Mouse (Mus musculus) lung, embryonic 15.5 days (tissue): ENCODE results near the gene Sfmbt1. TPM values are rescaled to one million over a fixed set of nuclear protein-coding genes. Genes with fewer than 3 reads are reported as not detected.

Experiments
- ATAC-seq: fragments of 200-750 bp; cut with Nextera tagmentation; 2 replicates; pipeline ENCODE4 v1.8.0; 2017; ENCODE audit warnings: moderate number of reproducible peaks, borderline replicate concordance; ENCODE audit not compliant: low FRiP score, low TSS enrichment; ENCODE audit errors: extremely low read depth
- H3K27ac ChIP-seq: fragments of 300-500 bp; sonication (generic); 2 replicates; pipeline ENCODE4 v1.5.1; 2015; ENCODE audit warnings: moderate library complexity, mild to moderate bottlenecking, inconsistent platforms
- H3K27me3 ChIP-seq: fragments of 300-500 bp; sonication (generic); 2 replicates; pipeline ENCODE4 v1.6.1; 2015; ENCODE audit warnings: inconsistent platforms
- H3K36me3 ChIP-seq: fragments of 300-500 bp; sonication (generic); 2 replicates; pipeline ENCODE4 v1.6.1; 2015; ENCODE audit warnings: inconsistent platforms
- H3K4me1 ChIP-seq: fragments of 300-500 bp; sonication (generic); 2 replicates; pipeline ENCODE4 v1.6.1; 2015; ENCODE audit warnings: inconsistent platforms
- H3K4me2 ChIP-seq: fragments of 300-500 bp; sonication (generic); 2 replicates; pipeline ENCODE4 v1.6.1; 2015; ENCODE audit warnings: inconsistent platforms, mild to moderate bottlenecking, moderate library complexity
- H3K4me3 ChIP-seq: fragments of 300-500 bp; sonication (generic); 2 replicates; pipeline ENCODE4 v1.5.1; 2015; ENCODE audit warnings: mild to moderate bottlenecking, inconsistent platforms
- H3K9ac ChIP-seq: fragments of 300-500 bp; sonication (generic); 2 replicates; pipeline ENCODE4 v1.6.1; 2015; ENCODE audit warnings: inconsistent platforms
- H3K9me3 ChIP-seq: fragments of 300-500 bp; sonication (generic); 2 replicates; pipeline ENCODE4 v1.6.1; 2016; ENCODE audit warnings: inconsistent platforms
- WGBS: fragments of 180-500 bp; shearing (Covaris S2); methylation state at CpG from one replicate; pipeline ENCODE4 v1.1.7; 2015; 5-methylcytosine and 5-hydroxymethylcytosine counted together
- polyA plus RNA-seq: library from polyadenylated mRNA; unstranded; fragments of >200 nt; fragmentation: Nextera tagmentation; extraction: Ambion mirVana; gene quantifications from 2 replicates; pipeline ENCODE4 v1.2.1, GENCODE M21; 2015

Sfmbt1 gene
- 11.7 and 12.7 TPM in 2 replicates for polyA plus RNA-seq

DNA sequence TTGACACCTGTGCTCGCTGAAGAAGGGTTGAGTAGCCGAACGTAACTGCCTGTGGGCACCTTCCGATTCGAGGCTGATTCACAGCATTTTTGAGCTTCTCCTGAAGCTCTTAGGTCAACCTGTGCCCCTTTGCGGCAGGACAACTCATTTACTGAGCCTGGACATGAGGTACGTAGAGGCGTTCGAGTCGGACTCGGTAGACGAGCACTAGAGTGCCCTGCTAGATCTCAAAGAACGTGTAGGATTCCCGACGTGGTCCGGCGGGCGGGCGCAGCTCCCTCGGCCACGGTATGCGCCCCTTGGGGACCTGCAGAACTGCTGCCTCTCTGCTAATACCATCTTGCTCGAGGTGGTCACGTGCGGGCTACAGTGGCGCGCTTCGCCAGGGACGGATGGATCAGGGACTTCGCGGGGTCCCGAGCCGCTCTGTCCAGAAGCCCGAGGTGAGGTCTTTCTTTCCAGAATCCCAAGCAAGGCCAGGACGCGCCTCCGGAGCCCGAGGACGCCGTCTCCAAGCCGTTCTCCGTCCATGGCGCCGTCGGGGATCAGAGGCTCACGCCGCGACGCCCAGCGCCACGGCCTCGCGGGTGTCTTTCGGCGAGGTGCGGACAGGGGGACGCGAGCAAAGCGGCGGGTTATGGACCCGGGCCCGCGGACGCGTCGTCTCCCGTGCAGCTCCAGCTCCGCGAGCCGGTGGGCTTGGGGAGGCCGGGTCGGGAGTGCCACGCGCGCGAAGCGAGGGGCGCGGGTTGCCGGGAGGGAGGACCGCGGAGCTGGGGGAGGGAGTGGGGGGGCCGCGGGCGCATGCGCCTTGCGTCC is at the start of gene Sfmbt1:
Gene Sfmbt1, plus strand, starts transcription at position 51 of the 819 bp plus-strand sequence.
- 2% methylated on average over 85 of the region's 87 CpGs for WGBS
- Histone ChIP-seq H3K4me3 (peak within 1 kb of the TSS; percentile 68), H3K27ac (peak within 1 kb of the TSS; percentile 87), H3K36me3 (no peaks in the 10 kb centered on the region), H3K9me3 (no peaks in the 10 kb centered on the region), H3K4me2 (peak within 1 kb of the TSS; percentile 94), H3K9ac (peak within 1 kb of the TSS; percentile 71), H3K27me3 (peaks cover 17% of the 10 kb centered on the region), H3K4me1 (peaks cover 13% of the 10 kb centered on the region; the same call in 1 of the 2 replicates)
- peak; percentile 56 for ATAC-seq

DNA sequence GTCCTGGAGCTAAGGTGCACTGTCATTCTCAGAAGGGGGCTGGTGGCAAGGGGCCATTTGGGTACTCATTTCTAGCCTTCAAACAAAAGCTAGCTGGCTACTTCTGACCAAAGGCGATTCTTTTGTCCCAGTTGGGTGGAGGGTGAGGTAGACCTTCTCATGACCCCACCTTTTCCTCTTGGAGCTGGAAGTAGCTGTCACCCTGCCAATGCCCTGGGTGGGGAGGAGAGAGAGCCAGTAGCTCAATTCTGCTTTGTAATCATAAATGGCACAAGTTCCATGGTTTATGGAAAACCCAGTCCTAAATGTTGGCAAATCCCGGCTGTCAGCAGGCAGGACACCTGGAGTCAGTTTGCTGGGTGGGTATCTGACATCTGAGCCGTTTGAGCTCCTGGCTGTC is 48.6 kb upstream of the Sfmbt1 start:
- peaks cover 51% of the 10 kb centered on the region for H3K36me3 ChIP-seq
- WGBS = 76% methylated on average over 3 of the region's 3 CpGs

DNA sequence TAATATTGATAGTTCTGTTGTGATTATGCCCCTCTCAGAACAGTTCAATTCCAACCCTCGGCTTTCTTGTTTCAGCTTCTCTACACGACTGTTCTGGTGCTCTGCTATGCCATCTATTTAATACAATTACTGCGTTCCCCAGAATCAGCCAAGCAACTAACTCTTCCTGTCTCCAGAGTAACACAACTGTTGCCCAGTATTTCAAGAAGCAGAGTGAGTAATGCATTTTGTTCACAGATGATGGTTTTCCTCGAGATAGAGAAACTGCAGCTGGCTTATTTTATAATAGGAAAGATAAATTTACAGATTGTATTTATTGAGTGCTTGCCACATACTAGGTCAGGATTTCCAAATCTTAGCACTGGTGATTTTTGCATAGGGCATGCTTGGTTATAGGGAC is 48.0 kb upstream of the Sfmbt1 start:
- H3K9ac ChIP-seq = no peak overlapping the region
- H3K4me3 ChIP-seq = no peak overlapping the region
- WGBS = 79% methylated on average over 4 of the region's 4 CpGs
- no peaks in the 10 kb centered on the region for H3K9me3 ChIP-seq
- H3K27ac ChIP-seq = no peak overlapping the region
- no peak for ATAC-seq
- peaks cover 45% of the 10 kb centered on the region for H3K36me3 ChIP-seq
- no peaks in the 10 kb centered on the region for H3K27me3 ChIP-seq
- H3K4me2 ChIP-seq = no peak overlapping the region
- H3K4me1 ChIP-seq = no peaks in the 10 kb centered on the region

More for the DNA sequence above, 48.6 kb upstream of the Sfmbt1 start:
- no peak for ATAC-seq
- Histone ChIP-seq H3K9me3 (no peaks in the 10 kb centered on the region), H3K4me3 (no peak overlapping the region), H3K27ac (no peak overlapping the region), H3K4me2 (no peak overlapping the region), H3K9ac (no peak overlapping the region), H3K4me1 (no peaks in the 10 kb centered on the region), H3K27me3 (no peaks in the 10 kb centered on the region)

DNA sequence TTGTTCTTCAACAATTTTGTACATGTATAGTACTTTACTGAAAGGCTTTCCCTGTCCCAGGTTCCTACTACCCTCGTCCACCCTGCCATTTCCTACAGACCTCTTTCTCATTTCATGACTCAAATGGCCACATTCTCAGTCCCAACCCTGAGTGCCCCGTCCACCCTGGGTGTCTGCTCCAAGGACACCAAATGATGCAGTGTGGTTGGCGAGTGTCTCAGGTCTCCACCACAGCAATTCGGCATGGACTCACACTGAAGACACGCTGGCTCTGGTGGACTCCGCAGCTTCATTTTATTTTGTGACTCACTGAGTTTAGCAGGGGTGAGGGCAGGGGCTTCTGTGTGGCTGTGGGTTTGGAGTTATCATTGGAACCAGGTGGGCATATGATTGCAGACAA is 44.5 kb upstream of the Sfmbt1 start:
- no peak for ATAC-seq
- Histone ChIP-seq H3K36me3 (peaks cover 32% of the 10 kb centered on the region), H3K27ac (no peak overlapping the region), H3K4me2 (no peak overlapping the region), H3K4me1 (no peaks in the 10 kb centered on the region), H3K9me3 (no peaks in the 10 kb centered on the region), H3K4me3 (no peak overlapping the region), H3K9ac (no peak overlapping the region), H3K27me3 (no peaks in the 10 kb centered on the region)
- whole genome bisulfite sequencing = 90% methylated on average over 6 of the region's 6 CpGs

DNA sequence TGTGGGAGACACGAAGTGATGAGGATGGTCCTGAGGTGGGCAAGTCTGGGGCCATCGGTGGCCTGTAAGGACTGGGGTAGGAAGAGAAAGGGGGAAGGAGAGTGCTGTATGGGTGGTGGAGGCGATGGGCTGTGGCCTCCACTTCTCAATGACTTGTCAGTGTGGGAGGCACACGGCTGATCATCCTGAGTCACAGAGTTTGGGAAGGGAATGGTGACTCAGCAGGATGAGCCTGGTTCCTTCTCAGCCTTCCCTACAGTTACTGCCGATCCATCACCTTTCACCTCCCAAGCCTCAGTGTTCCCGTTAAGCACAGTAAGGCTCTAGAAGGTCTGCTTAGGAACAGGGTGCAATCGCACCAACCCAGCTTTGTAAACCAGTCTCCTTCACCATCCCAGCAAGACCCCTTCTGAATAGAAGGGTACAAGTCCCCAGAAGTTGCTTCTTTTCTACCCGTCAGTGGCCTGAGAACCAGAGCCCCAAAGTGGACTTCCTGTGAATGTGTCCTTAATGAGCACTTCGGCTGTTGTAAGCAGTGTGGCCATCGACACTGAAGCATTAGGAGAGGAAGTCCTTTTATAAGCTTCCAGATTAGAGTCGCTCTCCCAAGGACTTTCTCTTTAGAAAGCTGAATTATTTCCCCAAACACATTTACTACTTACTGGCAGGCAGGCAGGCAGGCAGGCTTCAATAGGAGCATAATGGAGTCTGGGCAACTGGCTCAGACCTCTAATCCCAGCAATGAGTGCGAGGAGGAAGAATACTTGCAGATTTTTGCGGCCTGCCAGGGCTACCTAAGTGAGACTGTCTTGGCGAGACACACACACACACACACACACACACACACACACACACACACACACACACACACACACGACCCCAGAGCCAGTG is 43.3 kb upstream of the Sfmbt1 start:
- WGBS = 69% methylated on average over 15 of the region's 15 CpGs
- H3K9ac ChIP-seq = no peak overlapping the region
- no peaks in the 10 kb centered on the region for H3K27me3 ChIP-seq
- no peak for ATAC-seq
- H3K4me1 ChIP-seq = no peaks in the 10 kb centered on the region
- H3K9me3 ChIP-seq = no peaks in the 10 kb centered on the region
- no peak overlapping the region for H3K4me2 ChIP-seq
- no peak overlapping the region for H3K4me3 ChIP-seq
- H3K36me3 ChIP-seq = peaks cover 37% of the 10 kb centered on the region
- H3K27ac ChIP-seq = no peak overlapping the region

DNA sequence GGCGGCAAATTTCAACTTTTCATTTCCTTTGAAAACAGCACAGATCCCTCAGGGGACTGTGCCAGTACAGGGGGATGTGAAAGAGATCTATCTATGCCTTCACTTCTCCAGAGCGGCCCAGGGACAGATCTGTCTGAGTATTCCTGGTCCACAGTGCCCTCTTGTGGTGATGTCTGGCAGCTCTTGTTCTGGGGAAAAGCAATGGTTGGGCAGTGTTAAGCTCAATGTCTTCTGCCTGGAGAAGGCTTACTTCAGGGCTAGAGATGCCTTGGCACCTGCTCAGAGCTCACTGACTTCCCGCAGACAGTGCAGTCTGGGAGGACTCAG is 42.7 kb upstream of the Sfmbt1 start:
- Histone ChIP-seq H3K9ac (no peak overlapping the region), H3K27ac (no peak overlapping the region), H3K27me3 (no peaks in the 10 kb centered on the region), H3K4me3 (no peak overlapping the region), H3K4me2 (no peak overlapping the region), H3K9me3 (no peaks in the 10 kb centered on the region), H3K36me3 (peaks cover 41% of the 10 kb centered on the region), H3K4me1 (no peaks in the 10 kb centered on the region)
- 10% methylated on average over 3 of the region's 3 CpGs for WGBS
- peak; percentile 80; the same call in 1 of the 2 replicates for ATAC-seq

DNA sequence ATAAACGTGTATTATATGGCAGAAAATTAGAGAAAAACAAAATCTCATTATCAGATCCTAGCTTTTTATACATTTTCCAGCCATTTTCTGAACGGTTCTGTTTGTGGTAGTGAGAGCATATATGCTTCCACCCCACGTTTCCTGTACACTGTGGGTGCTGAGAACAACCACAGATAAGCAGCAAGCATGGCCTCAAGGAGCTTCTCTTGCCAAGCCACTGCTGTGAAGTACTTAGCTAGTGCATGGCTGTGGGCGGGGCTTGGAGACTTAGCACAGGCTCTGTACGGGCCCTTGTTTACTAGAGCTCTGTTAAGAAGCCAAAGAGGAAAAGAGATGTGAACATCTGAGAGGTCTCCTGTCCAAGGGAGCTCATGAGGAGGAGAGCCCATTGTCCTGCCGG is 39.7 kb upstream of the Sfmbt1 start:
- Histone ChIP-seq H3K9ac (no peak overlapping the region), H3K36me3 (peaks cover 47% of the 10 kb centered on the region), H3K27ac (no peak overlapping the region), H3K27me3 (no peaks in the 10 kb centered on the region), H3K4me1 (no peaks in the 10 kb centered on the region), H3K4me2 (no peak overlapping the region), H3K9me3 (no peaks in the 10 kb centered on the region), H3K4me3 (no peak overlapping the region)
- WGBS = 68% methylated on average over 6 of the region's 6 CpGs
- ATAC-seq = no peak

DNA sequence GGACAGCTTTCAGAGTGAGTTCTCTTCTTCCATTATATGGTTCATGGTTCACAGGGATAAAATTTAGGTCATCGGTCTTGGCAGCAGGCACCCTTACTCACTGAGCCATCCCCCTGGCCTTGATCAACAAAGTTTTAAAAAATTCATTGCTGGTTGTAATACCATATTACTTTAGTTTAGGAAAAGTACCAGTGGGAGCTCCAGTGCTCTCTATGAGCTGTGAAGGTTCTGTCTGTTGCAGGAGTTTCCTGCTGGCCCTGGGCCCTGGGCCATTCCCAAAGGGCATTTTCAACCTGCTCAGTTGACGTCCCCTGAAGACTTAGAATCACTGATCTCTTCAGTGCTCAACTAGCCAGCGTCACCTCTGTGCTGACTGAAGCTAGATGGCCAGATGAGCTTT is 32.5 kb upstream of the Sfmbt1 start:
- no peaks in the 10 kb centered on the region for H3K27me3 ChIP-seq
- ATAC-seq = no peak
- no peak overlapping the region for H3K27ac ChIP-seq
- H3K4me3 ChIP-seq = no peak overlapping the region
- no peaks in the 10 kb centered on the region for H3K9me3 ChIP-seq
- no peak overlapping the region for H3K9ac ChIP-seq
- no peaks in the 10 kb centered on the region for H3K4me1 ChIP-seq
- no peak overlapping the region for H3K4me2 ChIP-seq
- peaks cover 53% of the 10 kb centered on the region for H3K36me3 ChIP-seq
- 94% methylated on average over 3 of the region's 3 CpGs for WGBS

DNA sequence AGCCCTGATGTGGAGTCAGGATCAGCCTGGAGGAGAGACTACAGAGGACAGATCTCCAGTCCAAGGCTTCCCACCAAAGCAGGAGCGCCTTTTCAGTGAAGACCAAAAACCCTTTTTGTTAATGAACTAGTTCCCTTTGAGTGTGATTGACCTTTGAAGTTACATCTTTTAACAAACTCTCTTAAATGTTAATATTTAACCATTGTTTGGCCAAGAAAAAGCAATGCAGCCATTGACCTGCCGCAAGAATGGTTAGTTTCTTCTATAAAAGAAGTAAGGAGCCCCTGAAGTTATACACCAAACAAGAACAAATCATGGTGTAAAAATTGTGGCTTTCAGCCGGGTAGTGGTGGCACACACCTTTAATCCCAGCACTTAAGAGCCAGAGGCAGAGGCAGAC is 24.0 kb upstream of the Sfmbt1 start:
- no peak overlapping the region for H3K4me3 ChIP-seq
- H3K9ac ChIP-seq = no peak overlapping the region
- no peaks in the 10 kb centered on the region for H3K9me3 ChIP-seq
- no peaks in the 10 kb centered on the region for H3K27me3 ChIP-seq
- no peaks in the 10 kb centered on the region for H3K4me1 ChIP-seq
- H3K36me3 ChIP-seq = peaks cover 7% of the 10 kb centered on the region
- no peak overlapping the region for H3K27ac ChIP-seq
- no peak for ATAC-seq
- no peak overlapping the region for H3K4me2 ChIP-seq
- 70% methylated on average over 3 of the region's 3 CpGs for WGBS

DNA sequence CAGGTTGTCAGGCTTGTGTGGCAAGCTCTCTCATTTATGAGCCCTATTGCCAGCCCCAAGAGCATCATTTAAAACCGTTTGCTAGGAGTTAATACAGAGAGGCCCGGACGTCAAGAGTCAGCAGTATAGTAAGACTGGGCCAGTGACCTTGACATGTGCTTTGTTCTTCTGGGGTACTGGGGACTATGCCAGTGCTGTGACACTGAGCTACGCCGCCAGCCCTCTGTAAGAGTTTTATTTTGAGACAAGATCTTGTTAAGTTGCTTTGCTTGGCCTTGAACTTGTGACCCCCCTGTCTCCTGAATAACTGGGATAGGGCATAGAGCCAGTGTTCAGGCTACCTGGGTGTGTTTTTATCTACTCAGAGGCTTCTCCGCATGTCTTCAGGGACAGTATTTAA is 22.2 kb upstream of the Sfmbt1 start:
- Histone ChIP-seq H3K36me3 (peaks cover 5% of the 10 kb centered on the region), H3K4me1 (no peaks in the 10 kb centered on the region), H3K27ac (no peak overlapping the region), H3K4me2 (no peak overlapping the region), H3K27me3 (no peaks in the 10 kb centered on the region), H3K4me3 (no peak overlapping the region), H3K9me3 (no peaks in the 10 kb centered on the region), H3K9ac (no peak overlapping the region)
- ATAC-seq = no peak
- WGBS = 83% methylated on average over 6 of the region's 6 CpGs

DNA sequence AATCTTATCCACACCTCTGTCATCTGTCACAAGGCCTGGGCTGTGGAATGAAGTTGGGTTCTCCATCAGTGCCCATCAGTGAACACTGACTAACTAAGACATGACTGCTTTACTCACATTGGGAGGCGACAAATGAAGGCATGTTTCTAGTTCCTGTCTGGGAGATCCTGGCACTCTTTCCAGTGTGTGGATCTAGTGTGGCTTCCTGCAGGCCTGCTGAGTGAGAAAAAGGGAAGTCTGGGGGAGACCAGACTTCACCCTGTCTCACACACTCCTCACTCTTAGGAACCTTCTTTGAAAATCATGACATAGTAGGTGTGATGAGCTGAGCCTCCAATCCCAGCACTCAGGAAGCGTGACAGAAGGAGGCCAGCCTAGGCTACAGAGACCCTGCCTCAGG is 19.9 kb upstream of the Sfmbt1 start:
- Histone ChIP-seq H3K9ac (no peak overlapping the region), H3K9me3 (no peaks in the 10 kb centered on the region), H3K4me1 (no peaks in the 10 kb centered on the region), H3K36me3 (peaks cover 5% of the 10 kb centered on the region), H3K27me3 (no peaks in the 10 kb centered on the region), H3K4me3 (no peak overlapping the region), H3K27ac (no peak overlapping the region), H3K4me2 (no peak overlapping the region)
- no peak for ATAC-seq
- 81% methylated on average over 2 of the region's 2 CpGs for WGBS

DNA sequence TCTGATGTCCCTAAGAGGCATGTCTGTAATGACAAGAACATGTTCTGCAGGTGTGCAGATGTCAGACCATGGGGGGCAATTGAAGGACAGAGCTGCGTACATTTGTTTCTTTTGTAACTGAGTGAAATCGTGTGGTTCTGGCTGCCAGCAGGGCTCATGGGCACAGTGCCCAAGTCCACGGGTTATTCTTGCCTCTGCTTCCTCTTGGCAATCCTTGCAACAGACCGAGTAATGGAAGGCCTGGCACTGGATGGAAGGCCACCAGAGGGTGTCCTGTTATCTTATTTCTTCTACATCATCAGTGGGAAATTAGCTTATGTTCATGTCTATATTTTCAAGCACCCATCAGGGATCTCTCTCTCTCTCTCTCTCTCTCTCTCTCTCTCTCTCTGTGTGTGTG is 19.0 kb upstream of the Sfmbt1 start:
- Histone ChIP-seq H3K4me2 (no peak overlapping the region), H3K36me3 (peaks cover 2% of the 10 kb centered on the region), H3K27me3 (no peaks in the 10 kb centered on the region), H3K9ac (no peak overlapping the region), H3K4me1 (no peaks in the 10 kb centered on the region), H3K9me3 (no peaks in the 10 kb centered on the region), H3K4me3 (no peak overlapping the region), H3K27ac (no peak overlapping the region)
- ATAC-seq = no peak
- 24% methylated on average over 4 of the region's 4 CpGs for WGBS
